Mouse (Mus musculus): ENCODE measurements around the gene Fxyd1. TPM values are rescaled to one million over a fixed set of nuclear protein-coding genes. Genes with fewer than 3 reads are reported as not detected.

Fxyd1 gene
- polyA plus RNA-seq, 1 experiment from 2014 or later, result 71.9 TPM

DNA sequence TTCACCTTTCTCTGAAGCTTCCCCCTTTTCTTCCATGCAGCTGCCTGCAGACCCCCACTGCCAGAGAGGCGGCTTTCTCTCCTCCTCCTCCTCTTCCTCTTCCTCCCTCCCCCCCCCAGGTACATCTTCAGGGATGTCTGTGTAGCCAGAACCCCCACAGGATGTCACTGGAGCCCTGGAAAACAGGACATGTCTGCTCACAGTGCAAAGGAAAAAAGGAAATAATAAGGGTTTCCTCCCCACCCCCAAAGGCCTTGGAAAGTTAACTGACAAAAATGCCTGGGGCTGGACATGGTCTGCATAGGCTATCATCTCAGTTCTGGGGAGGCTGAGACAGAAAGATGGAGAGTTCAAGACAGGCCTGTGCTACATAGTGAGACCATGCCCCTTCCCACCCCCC lies 24.1 kb upstream of the Fxyd1 start:
- Histone ChIP-seq H3K9ac (ENCODE audit: low read depth, low read length) (no peak overlapping the region), H3K4me1 (ENCODE audit: control insufficient read depth, insufficient read depth, low read length) (peaks cover 8% of the 10 kb centered on the region; the same call in 1 of the 2 replicates), H3K4me2 (ENCODE audit: low read depth, low read length) (no peak overlapping the region), H3K9me3 (ENCODE audit: control insufficient read depth, low read length) (no peaks in the 10 kb centered on the region), H3K27me3 (replicated peaks; ENCODE audit: control insufficient read depth, insufficient read depth, low read length) (no peaks in the 10 kb centered on the region), H3K27ac (ENCODE audit: low read length) (no peak overlapping the region), H3K36me3 (ENCODE audit: control insufficient read depth, insufficient read depth, low read length) (no peaks in the 10 kb centered on the region), H3K4me3 (ENCODE audit: low read length) (no peak overlapping the region)
- ATAC-seq, result no peak
- 50% methylated on average over 1 of the region's 1 CpGs for WGBS

DNA sequence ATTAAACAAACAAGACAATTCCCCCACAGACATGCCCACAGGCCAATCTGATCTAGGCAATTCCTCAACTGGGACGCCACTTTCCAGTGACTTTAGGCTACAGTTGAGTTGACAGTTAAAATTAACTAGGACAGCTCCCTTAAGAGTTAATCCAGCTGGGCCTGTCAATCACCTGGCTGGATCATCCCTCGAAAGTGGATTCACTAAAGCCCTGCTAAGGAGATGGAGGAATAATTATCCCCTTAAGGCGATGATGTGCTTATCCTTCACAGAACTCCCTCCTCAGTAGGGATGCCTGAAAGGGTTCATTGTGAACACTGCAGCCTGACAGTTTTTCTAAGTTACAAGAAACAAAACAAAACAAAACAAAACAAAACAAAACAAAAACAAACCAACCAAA lies 23.6 kb upstream of the Fxyd1 start:
- H3K4me1 ChIP-seq (ENCODE audit: control insufficient read depth, insufficient read depth, low read length), result peaks cover 8% of the 10 kb centered on the region; the same call in 1 of the 2 replicates
- H3K9me3 ChIP-seq (ENCODE audit: control insufficient read depth, low read length), result no peaks in the 10 kb centered on the region
- WGBS, result 68% methylated on average over 3 of the region's 3 CpGs
- no peak overlapping the region for H3K4me2 ChIP-seq (ENCODE audit: low read depth, low read length)
- H3K4me3 ChIP-seq (ENCODE audit: low read length), result no peak overlapping the region
- no peaks in the 10 kb centered on the region for H3K36me3 ChIP-seq (ENCODE audit: control insufficient read depth, insufficient read depth, low read length)
- no peaks in the 10 kb centered on the region for H3K27me3 ChIP-seq (replicated peaks; ENCODE audit: control insufficient read depth, insufficient read depth, low read length)
- ATAC-seq, result no peak
- H3K9ac ChIP-seq (ENCODE audit: low read depth, low read length), result no peak overlapping the region
- no peak overlapping the region for H3K27ac ChIP-seq (ENCODE audit: low read length)

DNA sequence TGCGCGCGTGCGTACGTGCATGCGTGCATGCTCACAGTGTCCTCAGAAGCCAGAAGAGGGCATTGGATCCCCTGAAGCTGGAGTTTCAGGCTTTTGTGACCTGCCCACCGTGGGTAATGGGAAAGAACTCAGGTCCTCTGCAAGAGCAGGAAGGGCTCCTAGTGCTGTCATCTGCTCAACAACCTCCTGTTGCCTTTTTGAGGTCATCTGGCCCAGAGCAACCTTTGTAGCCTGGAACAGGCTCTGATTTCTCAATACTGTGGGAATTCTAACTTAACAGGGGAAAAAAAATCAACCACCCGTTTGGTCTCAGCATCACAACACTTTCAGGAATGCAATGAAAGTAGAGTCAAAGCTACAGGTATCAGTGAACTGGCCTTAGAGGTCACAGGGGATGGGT lies 22.7 kb upstream of the Fxyd1 start:
- Histone ChIP-seq H3K4me1 (ENCODE audit: control insufficient read depth, insufficient read depth, low read length) (peaks cover 8% of the 10 kb centered on the region; the same call in 1 of the 2 replicates), H3K36me3 (ENCODE audit: control insufficient read depth, insufficient read depth, low read length) (no peaks in the 10 kb centered on the region), H3K27me3 (replicated peaks; ENCODE audit: control insufficient read depth, insufficient read depth, low read length) (no peaks in the 10 kb centered on the region), H3K27ac (ENCODE audit: low read length) (no peak overlapping the region), H3K4me2 (ENCODE audit: low read depth, low read length) (no peak overlapping the region), H3K4me3 (ENCODE audit: low read length) (no peak overlapping the region), H3K9me3 (ENCODE audit: control insufficient read depth, low read length) (no peaks in the 10 kb centered on the region), H3K9ac (ENCODE audit: low read depth, low read length) (no peak overlapping the region)
- ATAC-seq, result no peak
- 86% methylated on average over 8 of the region's 8 CpGs for WGBS

DNA sequence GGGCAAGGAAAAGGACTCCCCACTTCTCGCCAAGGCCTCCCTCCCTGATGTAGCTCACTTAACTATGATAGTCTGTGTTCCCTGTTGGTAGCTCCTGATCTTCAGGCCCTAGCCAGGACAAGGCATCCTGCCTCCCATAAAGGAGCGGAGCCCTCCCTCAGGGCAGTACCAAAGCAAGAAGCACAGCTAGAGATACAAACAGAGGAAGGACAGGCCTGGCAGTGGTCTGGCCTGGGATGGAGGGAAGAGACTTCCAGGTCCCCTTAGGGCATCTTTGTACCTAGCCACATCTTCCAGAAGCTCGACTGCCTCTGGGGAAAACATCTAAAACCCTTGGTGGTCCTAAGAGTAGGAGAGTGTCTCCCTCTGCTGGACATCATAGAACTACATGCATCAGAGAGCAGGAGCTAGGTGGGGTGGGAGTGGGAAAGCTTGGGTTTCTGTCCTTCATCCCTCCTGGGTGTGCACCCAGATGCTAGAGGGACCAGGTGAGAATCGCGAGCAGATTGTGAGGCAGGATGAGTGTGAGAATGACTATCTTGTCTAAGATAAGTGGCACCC lies 21.0 kb upstream of the Fxyd1 start:
- no peak for ATAC-seq
- no peak overlapping the region for H3K4me3 ChIP-seq (ENCODE audit: low read length)
- no peak overlapping the region for H3K27ac ChIP-seq (ENCODE audit: low read length)
- whole genome bisulfite sequencing, result 36% methylated on average over 5 of the region's 5 CpGs
- no peaks in the 10 kb centered on the region for H3K36me3 ChIP-seq (ENCODE audit: control insufficient read depth, insufficient read depth, low read length)
- H3K9me3 ChIP-seq (ENCODE audit: control insufficient read depth, low read length), result no peaks in the 10 kb centered on the region
- peaks cover 12% of the 10 kb centered on the region; the same call in 1 of the 2 replicates for H3K4me1 ChIP-seq (ENCODE audit: control insufficient read depth, insufficient read depth, low read length)
- no peak overlapping the region for H3K9ac ChIP-seq (ENCODE audit: low read depth, low read length)
- H3K27me3 ChIP-seq (replicated peaks; ENCODE audit: control insufficient read depth, insufficient read depth, low read length), result no peaks in the 10 kb centered on the region
- no peak overlapping the region for H3K4me2 ChIP-seq (ENCODE audit: low read depth, low read length)

DNA sequence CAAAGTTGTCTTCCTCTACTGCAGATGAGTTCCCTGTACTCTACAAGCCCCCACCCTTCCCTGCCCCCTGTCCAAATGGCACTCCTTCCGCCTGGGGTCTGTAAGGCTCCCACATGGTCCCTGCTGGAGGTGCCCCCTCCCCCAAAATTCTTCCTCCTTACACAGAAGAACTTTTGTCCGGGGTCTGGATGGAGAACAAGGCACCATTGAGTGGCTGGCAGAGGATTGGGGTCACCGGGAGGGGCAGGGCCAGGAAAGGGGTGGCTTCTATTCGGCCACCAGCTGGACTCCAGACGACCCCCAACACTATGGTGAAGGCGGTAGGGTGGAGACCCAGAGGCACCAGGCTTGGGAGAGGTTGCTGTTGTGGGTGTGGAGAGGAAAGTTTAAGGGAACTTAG lies 20.5 kb upstream of the Fxyd1 start:
- peaks cover 14% of the 10 kb centered on the region for H3K4me1 ChIP-seq (ENCODE audit: control insufficient read depth, insufficient read depth, low read length)
- H3K27me3 ChIP-seq (replicated peaks; ENCODE audit: control insufficient read depth, insufficient read depth, low read length), result no peaks in the 10 kb centered on the region
- no peaks in the 10 kb centered on the region for H3K36me3 ChIP-seq (ENCODE audit: control insufficient read depth, insufficient read depth, low read length)
- no peaks in the 10 kb centered on the region for H3K9me3 ChIP-seq (ENCODE audit: control insufficient read depth, low read length)
- ATAC-seq, result peak; percentile 11; the same call in 1 of the 2 replicates
- no peak overlapping the region for H3K4me2 ChIP-seq (ENCODE audit: low read depth, low read length)
- 58% methylated on average over 6 of the region's 6 CpGs for WGBS
- no peak overlapping the region for H3K4me3 ChIP-seq (ENCODE audit: low read length)
- no peak overlapping the region for H3K27ac ChIP-seq (ENCODE audit: low read length)
- H3K9ac ChIP-seq (ENCODE audit: low read depth, low read length), result no peak overlapping the region

DNA sequence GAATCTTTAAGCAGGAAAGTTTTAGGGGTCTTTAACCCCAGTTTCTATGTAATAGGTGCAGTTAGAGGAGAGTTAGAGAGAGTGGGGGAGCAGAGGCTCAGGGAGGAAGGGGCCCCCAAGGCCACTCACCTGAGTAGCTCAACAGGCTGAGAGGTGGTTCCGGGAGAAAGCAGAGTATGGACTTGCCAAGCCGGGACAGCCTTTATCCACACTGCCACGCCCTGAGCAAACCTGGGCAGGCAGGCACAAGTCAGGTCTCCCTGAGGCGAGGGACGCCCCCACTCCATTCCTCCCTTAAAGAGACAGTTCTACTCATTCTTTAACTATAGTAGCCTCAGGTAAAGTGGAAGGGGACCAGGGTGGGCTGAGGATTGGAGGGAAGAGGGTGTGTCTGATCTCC lies 19.5 kb upstream of the Fxyd1 start, which contains the start of gene Fxyd3:
Gene Fxyd3 (minus strand): TSS at position 213 of the 400 bp plus-strand sequence.
- peaks cover 21% of the 10 kb centered on the region for H3K4me1 ChIP-seq (ENCODE audit: control insufficient read depth, insufficient read depth, low read length)
- no peaks in the 10 kb centered on the region for H3K9me3 ChIP-seq (ENCODE audit: control insufficient read depth, low read length)
- peak; percentile 65 for ATAC-seq
- H3K4me3 ChIP-seq (ENCODE audit: low read length), result peak within 1 kb of the TSS; percentile 9
- H3K36me3 ChIP-seq (ENCODE audit: control insufficient read depth, insufficient read depth, low read length), result no peaks in the 10 kb centered on the region
- H3K4me2 ChIP-seq (ENCODE audit: low read depth, low read length), result peak within 1 kb of the TSS; percentile 8
- no peak within 1 kb of the TSS for H3K27ac ChIP-seq (ENCODE audit: low read length)
- 0 out of 2 replicates have a peak within 1 kb of the TSS, but pooled peaks have one; percentile 16 for H3K9ac ChIP-seq (ENCODE audit: low read depth, low read length)
- no peaks in the 10 kb centered on the region for H3K27me3 ChIP-seq (replicated peaks; ENCODE audit: control insufficient read depth, insufficient read depth, low read length)
- 47% methylated on average over 5 of the region's 5 CpGs for WGBS

DNA sequence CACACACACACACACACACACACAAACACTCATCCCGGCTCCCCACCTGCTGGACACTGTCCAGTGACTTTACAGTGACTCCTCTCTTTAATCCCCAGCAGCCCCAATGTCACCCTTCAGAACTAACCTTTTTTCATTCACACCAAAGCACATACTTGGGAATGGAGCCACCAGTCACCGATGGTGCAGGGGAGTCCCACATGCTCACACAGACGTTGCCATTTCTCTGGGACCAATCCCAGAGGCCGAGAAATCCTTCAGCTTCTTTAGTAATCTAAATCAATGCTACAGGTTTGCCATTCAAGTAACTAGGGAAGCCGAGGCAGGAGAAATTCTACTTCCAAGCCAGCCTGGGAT lies 17.7 kb upstream of the Fxyd1 start:
- no peak overlapping the region for H3K27ac ChIP-seq (ENCODE audit: low read length)
- H3K4me2 ChIP-seq (ENCODE audit: low read depth, low read length), result no peak overlapping the region
- H3K9ac ChIP-seq (ENCODE audit: low read depth, low read length), result no peak overlapping the region

DNA sequence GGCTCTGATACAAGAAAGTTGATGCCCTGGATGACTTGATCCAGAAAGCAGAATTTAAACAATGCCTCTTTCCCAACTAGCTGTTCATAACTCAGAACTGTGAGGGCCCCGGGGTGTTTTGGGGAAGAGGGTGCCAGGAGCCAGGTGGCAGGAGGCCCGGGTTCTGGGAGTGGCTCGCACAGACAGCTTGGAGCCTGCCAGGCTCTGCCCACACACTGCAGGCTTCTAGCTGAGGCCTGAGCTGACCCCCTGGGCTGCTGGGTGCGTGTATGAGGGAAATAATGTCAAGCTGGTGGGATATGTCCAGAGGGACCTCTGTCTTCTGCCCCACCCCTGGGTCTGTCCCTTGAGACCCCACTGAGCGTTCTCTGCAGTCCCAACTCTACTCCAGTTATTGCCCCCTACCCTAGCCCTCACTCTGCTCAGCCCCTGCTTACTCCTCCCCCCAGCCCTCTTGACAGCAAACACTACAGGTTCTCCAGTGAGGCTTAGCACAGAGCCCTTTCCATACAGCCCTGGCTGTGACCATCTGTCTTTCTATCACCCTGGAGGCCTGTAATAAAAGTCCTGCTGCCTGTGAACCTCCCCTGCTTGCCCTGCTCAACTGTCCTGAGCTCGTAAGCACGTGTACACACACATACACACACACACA lies 17.2 kb upstream of the Fxyd1 start:
- Histone ChIP-seq H3K36me3 (ENCODE audit: control insufficient read depth, insufficient read depth, low read length) (no peaks in the 10 kb centered on the region), H3K4me2 (ENCODE audit: low read depth, low read length) (no peak overlapping the region), H3K4me3 (ENCODE audit: low read length) (no peak overlapping the region), H3K9ac (ENCODE audit: low read depth, low read length) (no peak overlapping the region), H3K4me1 (ENCODE audit: control insufficient read depth, insufficient read depth, low read length) (peaks cover 21% of the 10 kb centered on the region), H3K27me3 (replicated peaks; ENCODE audit: control insufficient read depth, insufficient read depth, low read length) (no peaks in the 10 kb centered on the region), H3K27ac (ENCODE audit: low read length) (peak overlapping the region; percentile 4; the same call in 1 of the 2 replicates), H3K9me3 (ENCODE audit: control insufficient read depth, low read length) (no peaks in the 10 kb centered on the region)
- 52% methylated on average over 7 of the region's 7 CpGs for WGBS
- 0 out of 2 replicates have a peak, but pooled peaks have one; percentile 6 for ATAC-seq

More for the DNA sequence above, 17.7 kb upstream of the Fxyd1 start:
- no peak for ATAC-seq
- 55% methylated on average over 5 of the region's 5 CpGs for WGBS
- Histone ChIP-seq H3K4me3 (ENCODE audit: low read length) (no peak overlapping the region), H3K36me3 (ENCODE audit: control insufficient read depth, insufficient read depth, low read length) (no peaks in the 10 kb centered on the region), H3K9me3 (ENCODE audit: control insufficient read depth, low read length) (no peaks in the 10 kb centered on the region), H3K4me1 (ENCODE audit: control insufficient read depth, insufficient read depth, low read length) (peaks cover 21% of the 10 kb centered on the region), H3K27me3 (replicated peaks; ENCODE audit: control insufficient read depth, insufficient read depth, low read length) (no peaks in the 10 kb centered on the region)

DNA sequence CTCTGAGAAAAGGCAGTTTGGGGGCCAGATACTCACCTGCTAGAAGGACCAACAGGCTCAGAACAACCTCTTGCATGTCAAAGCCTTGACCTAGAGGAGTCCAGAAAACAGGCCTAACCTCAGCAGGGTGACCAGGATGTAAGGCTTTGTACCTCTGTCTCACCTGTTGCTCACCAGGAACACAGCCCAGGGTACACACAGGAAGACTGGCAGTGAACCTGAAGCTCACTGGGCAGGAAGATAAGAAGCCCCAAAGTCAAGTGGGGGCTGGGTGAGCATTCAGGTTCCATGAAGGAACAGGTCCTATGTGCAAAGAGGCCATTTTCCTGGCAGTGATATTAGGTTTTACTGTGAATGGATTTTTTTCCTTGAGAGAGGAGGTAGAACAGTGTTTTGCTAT lies 16.5 kb upstream of the Fxyd1 start:
- H3K36me3 ChIP-seq (ENCODE audit: control insufficient read depth, insufficient read depth, low read length), result no peaks in the 10 kb centered on the region
- peaks cover 21% of the 10 kb centered on the region for H3K4me1 ChIP-seq (ENCODE audit: control insufficient read depth, insufficient read depth, low read length)
- no peak overlapping the region for H3K4me2 ChIP-seq (ENCODE audit: low read depth, low read length)
- no peaks in the 10 kb centered on the region for H3K9me3 ChIP-seq (ENCODE audit: control insufficient read depth, low read length)
- ATAC-seq, result peak; percentile 30; the same call in 1 of the 2 replicates
- H3K4me3 ChIP-seq (ENCODE audit: low read length), result no peak overlapping the region
- no peak overlapping the region for H3K9ac ChIP-seq (ENCODE audit: low read depth, low read length)
- H3K27ac ChIP-seq (ENCODE audit: low read length), result peak overlapping the region; percentile 16
- no peaks in the 10 kb centered on the region for H3K27me3 ChIP-seq (replicated peaks; ENCODE audit: control insufficient read depth, insufficient read depth, low read length)
